10 mouse cellular contexts compared by ENCODE assay signal in genomic region chr14:40789110-40789509, GRCm38 (mm10).
DNase-seq lines count a peak whose midpoint lies in the region; ATAC-seq lines count a peak whose summit lies in the region.
"Had no signal": no experiment of that assay in that cellular context is flagged by ENCODE, and none has a peak within 500 bp of the region (broad histone marks: within the 10 kb centered on the region; RNA-seq: fewer than 3 reads in every experiment).

No protein-coding gene starts in this region.

- 31% methylated on average over 3 of the region's 3 CpGs for WGBS in embryonic facial prominence, embryonic 11.5 days
- WGBS in kidney, embryonic 16.5 days: 32% methylated on average over 3 of the region's 3 CpGs
- 36% methylated on average over 3 of the region's 3 CpGs for WGBS in midbrain, embryonic 10.5 days

- peak; percentile 7 to 37 for DNase-seq in left cerebral cortex, adult 18-20 months (ENCODE audit: low spot score in 2 of 2)
- DNase-seq in left cerebral cortex, postnatal 36 days (ENCODE audit: low spot score in 2 of 2): no peak
- peak; percentile 33 for DNase-seq in WW6 (ENCODE audit: low read depth, low spot score)
- DNase-seq in embryonic facial prominence, embryonic 11.5 days (ENCODE audit: low spot score): peak; percentile 62
- DNase-seq in midbrain, embryonic 10.5 days (ENCODE audit: low spot score): peak; percentile 36
- DNase-seq in frontal cortex, postnatal 25 days (ENCODE audit: low spot score in 2 of 2): no peak
- no peak for DNase-seq in urinary bladder, postnatal 4 days (ENCODE audit: low spot score in 2 of 2)

- intact Hi-C loops in left cerebral cortex, postnatal 36 days (cut with DNase I): no loop called here

- no peak for ATAC-seq in embryonic facial prominence, embryonic 11.5 days (replicated peaks; ENCODE audit: insufficient number of reproducible peaks, low FRiP score, low TSS enrichment, low read depth)
- peak; percentile 76; the same call in 1 of the 2 replicates for ATAC-seq in kidney, embryonic 16.5 days (ENCODE audit: low FRiP score, low TSS enrichment)

- H3K4me3 ChIP-seq in embryonic facial prominence, embryonic 11.5 days (ENCODE audit: low read depth, low read length): no peak overlapping the region
- no peak overlapping the region for H3K4me3 ChIP-seq in kidney, embryonic 16.5 days (ENCODE audit: low read length)
- H3K4me3 ChIP-seq in midbrain, embryonic 10.5 days: no peak overlapping the region
- H3K4me3 ChIP-seq: embryonic facial prominence, embryonic 15.5 days; limb, embryonic 13.5 days had no signal

- H3K27ac ChIP-seq in embryonic facial prominence, embryonic 11.5 days (replicated peaks; ENCODE audit: low read depth, low read length): no peak overlapping the region
- H3K27ac ChIP-seq in kidney, embryonic 16.5 days (ENCODE audit: low read length): no peak overlapping the region
- no peak overlapping the region for H3K27ac ChIP-seq in midbrain, embryonic 10.5 days (replicated peaks)
- H3K27ac ChIP-seq: embryonic facial prominence, embryonic 15.5 days; limb, embryonic 13.5 days had no signal

- H3K36me3 ChIP-seq in embryonic facial prominence, embryonic 11.5 days (replicated peaks; ENCODE audit: control insufficient read depth, insufficient read depth, low read depth, low read length): no peaks in the 10 kb centered on the region
- no peaks in the 10 kb centered on the region for H3K36me3 ChIP-seq in kidney, embryonic 16.5 days (ENCODE audit: insufficient read depth, low read length)
- no peaks in the 10 kb centered on the region for H3K36me3 ChIP-seq in midbrain, embryonic 10.5 days
- H3K36me3 ChIP-seq: embryonic facial prominence, embryonic 15.5 days; limb, embryonic 13.5 days had no signal

- H3K4me1 ChIP-seq in embryonic facial prominence, embryonic 11.5 days (ENCODE audit: control insufficient read depth, insufficient read depth, low read length): no peaks in the 10 kb centered on the region
- no peaks in the 10 kb centered on the region for H3K4me1 ChIP-seq in kidney, embryonic 16.5 days (ENCODE audit: insufficient read depth, low read length)
- H3K4me1 ChIP-seq in midbrain, embryonic 10.5 days: no peaks in the 10 kb centered on the region
- H3K4me1 ChIP-seq: embryonic facial prominence, embryonic 15.5 days; limb, embryonic 13.5 days had no signal

- no peaks in the 10 kb centered on the region for H3K27me3 ChIP-seq in embryonic facial prominence, embryonic 11.5 days (ENCODE audit: control insufficient read depth, insufficient read depth, low read length)
- H3K27me3 ChIP-seq in kidney, embryonic 16.5 days (ENCODE audit: insufficient read depth, low read length): no peaks in the 10 kb centered on the region
- H3K27me3 ChIP-seq in midbrain, embryonic 10.5 days (ENCODE audit: low read depth, poor library complexity, severe bottlenecking): no peaks in the 10 kb centered on the region
- H3K27me3 ChIP-seq: embryonic facial prominence, embryonic 15.5 days; limb, embryonic 13.5 days had no signal

- no peaks in the 10 kb centered on the region for H3K9me3 ChIP-seq in embryonic facial prominence, embryonic 11.5 days (replicated peaks; ENCODE audit: control insufficient read depth, low read length)
- H3K9me3 ChIP-seq in kidney, embryonic 16.5 days (ENCODE audit: low read length): no peaks in the 10 kb centered on the region
- H3K9me3 ChIP-seq in midbrain, embryonic 10.5 days (replicated peaks): no peaks in the 10 kb centered on the region
- H3K9me3 ChIP-seq: embryonic facial prominence, embryonic 15.5 days; limb, embryonic 13.5 days had no signal

- no peak overlapping the region for H3K4me2 ChIP-seq in embryonic facial prominence, embryonic 11.5 days (ENCODE audit: low read depth, low read length)
- H3K4me2 ChIP-seq in kidney, embryonic 16.5 days (replicated peaks; ENCODE audit: low read depth, low read length): no peak overlapping the region
- H3K4me2 ChIP-seq: embryonic facial prominence, embryonic 15.5 days; limb, embryonic 13.5 days had no signal

- H3K9ac ChIP-seq in embryonic facial prominence, embryonic 11.5 days (replicated peaks; ENCODE audit: low read length): no peak overlapping the region
- H3K9ac ChIP-seq in kidney, embryonic 16.5 days (replicated peaks; ENCODE audit: low read length): no peak overlapping the region
- H3K9ac ChIP-seq: embryonic facial prominence, embryonic 15.5 days; limb, embryonic 13.5 days had no signal

Comparison
In these comparisons a context has a peak if more than half of its experiments do, and no peak if none do; other contexts are left out.
1. DNase-seq: peak in left cerebral cortex, adult 18-20 months (2 of 2), WW6 (single experiment), embryonic facial prominence, embryonic 11.5 days (single experiment) and midbrain, embryonic 10.5 days (single experiment); none in left cerebral cortex, postnatal 36 days (0 of 2), frontal cortex, postnatal 25 days (0 of 2) and urinary bladder, postnatal 4 days (0 of 2).